Mouse (Mus musculus): ENCODE measurements around the gene Ncapd2. TPM values are rescaled to one million over a fixed set of nuclear protein-coding genes. Genes with fewer than 3 reads are reported as not detected.
A peak's percentile ranks its signal among the peaks of the same experiment; 100 is the strongest.

The Ncapd2 gene
- polyA plus RNA-seq, 1 experiment from 2014 or later = 82.3 TPM

DNA sequence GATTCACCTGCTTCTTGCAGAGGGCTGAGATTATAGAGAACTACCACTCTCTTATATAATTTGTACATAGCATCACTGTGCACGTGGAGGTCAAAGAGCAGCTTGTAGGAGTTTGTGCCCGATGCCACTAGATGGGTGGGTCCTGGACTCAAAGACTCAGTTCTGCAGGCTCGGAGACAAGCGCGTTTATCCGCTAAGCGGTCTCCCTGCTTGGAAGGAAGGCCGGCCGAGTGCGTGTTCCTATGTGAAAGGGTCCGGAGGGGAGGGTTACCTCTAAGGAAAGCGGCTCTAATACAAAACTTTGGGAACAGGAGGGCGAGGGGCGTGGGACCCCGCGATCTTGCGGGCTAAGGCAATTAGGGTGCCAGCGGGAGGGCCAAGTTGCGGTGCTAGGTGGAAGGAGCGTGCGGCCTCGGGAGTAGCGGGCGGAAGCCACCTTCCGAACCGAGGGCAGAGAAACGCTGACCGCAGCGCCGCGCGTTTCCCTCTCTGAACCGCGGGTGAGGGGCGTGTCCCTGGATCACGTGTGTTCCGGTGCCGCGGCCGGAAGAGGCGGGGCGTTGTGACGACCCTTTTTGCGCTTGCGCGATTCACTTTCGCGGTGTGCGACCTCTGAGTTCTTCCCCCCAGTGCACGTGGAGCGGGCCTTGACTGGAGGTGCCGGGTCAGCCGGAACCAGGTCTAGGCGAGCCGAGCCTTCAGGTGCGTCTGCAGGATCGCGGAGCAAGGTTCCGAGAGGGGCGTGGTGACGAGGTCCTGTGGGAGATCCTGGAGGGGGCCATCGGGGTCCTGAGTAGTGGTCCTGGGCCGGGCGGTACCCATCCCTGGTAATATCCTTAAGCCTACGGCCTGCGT is 60.0 kb downstream of the Ncapd2 start, which contains the start of gene Nop2:
TSS of gene Nop2 (plus strand) at position 608 of the 855 bp plus-strand sequence.
- Histone ChIP-seq H3K36me3 (ENCODE audit: control insufficient read depth, insufficient read depth, low read length) (peaks cover 44% of the 10 kb centered on the region), H3K27ac (ENCODE audit: low read depth, low read length) (peak within 1 kb of the TSS; percentile 87), H3K9ac (ENCODE audit: low read depth, low read length) (peak within 1 kb of the TSS; percentile 79), H3K4me3 (ENCODE audit: low read depth, low read length) (peak within 1 kb of the TSS; percentile 68), H3K27me3 (ENCODE audit: control insufficient read depth, insufficient read depth, low read length) (no peaks in the 10 kb centered on the region), H3K9me3 (replicated peaks; ENCODE audit: control insufficient read depth, low read length) (no peaks in the 10 kb centered on the region), H3K4me2 (peak within 1 kb of the TSS; percentile 91), H3K4me1 (ENCODE audit: control insufficient read depth, insufficient read depth, low read length) (no peaks in the 10 kb centered on the region; the same call in 1 of the 2 replicates)
- WGBS (ENCODE audit: insufficient replicate concordance) = under 1% methylated on average over 65 of the region's 66 CpGs
- peak; percentile 89 for ATAC-seq (replicated peaks; ENCODE audit: insufficient number of reproducible peaks, low FRiP score, low TSS enrichment)

DNA sequence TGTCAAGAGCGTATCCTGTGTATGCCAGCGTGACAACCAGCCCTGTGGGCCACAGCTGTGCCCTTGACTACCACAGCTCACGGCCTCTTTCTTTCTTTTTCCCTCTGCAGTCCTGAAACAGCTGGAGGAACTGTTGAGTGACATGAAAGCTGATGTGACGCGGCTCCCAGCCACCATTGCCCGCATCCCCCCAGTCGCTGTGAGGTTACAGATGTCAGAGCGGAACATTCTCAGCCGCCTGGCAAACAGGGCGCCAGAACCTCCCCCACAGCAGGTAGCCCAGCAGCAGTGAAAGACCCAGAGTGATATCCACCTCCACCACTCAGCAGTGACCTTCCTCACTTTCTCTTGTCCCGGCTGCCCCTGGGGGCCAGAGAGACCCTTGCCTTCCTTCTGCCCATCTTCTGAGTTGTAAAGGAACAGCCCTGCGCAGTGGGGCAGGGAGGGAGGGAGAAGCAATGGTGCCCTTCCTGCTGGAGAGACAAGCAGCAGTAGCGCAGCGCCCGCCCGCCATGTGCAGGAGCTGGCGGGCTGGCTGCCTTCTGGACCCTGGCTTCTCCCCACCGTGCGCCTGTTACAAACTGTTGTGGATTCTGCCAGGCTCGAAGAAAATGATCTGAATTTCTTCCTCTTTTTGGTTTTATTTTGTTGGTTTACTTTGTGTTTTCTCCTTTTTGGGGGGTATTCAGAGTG is 61.6 kb downstream of the Ncapd2 start:
- H3K27ac ChIP-seq (ENCODE audit: low read depth, low read length) = no peak overlapping the region
- H3K9ac ChIP-seq (ENCODE audit: low read depth, low read length) = no peak overlapping the region
- H3K4me3 ChIP-seq (ENCODE audit: low read depth, low read length) = no peak overlapping the region
- H3K36me3 ChIP-seq (ENCODE audit: control insufficient read depth, insufficient read depth, low read length) = peaks cover 40% of the 10 kb centered on the region
- H3K4me2 ChIP-seq = no peak overlapping the region
- H3K9me3 ChIP-seq (replicated peaks; ENCODE audit: control insufficient read depth, low read length) = no peaks in the 10 kb centered on the region
- ATAC-seq (replicated peaks; ENCODE audit: insufficient number of reproducible peaks, low FRiP score, low TSS enrichment) = no peak
- no peaks in the 10 kb centered on the region for H3K27me3 ChIP-seq (ENCODE audit: control insufficient read depth, insufficient read depth, low read length)
- 86% methylated on average over 20 of the region's 20 CpGs for WGBS (ENCODE audit: insufficient replicate concordance)
- no peaks in the 10 kb centered on the region; the same call in 1 of the 2 replicates for H3K4me1 ChIP-seq (ENCODE audit: control insufficient read depth, insufficient read depth, low read length)

DNA sequence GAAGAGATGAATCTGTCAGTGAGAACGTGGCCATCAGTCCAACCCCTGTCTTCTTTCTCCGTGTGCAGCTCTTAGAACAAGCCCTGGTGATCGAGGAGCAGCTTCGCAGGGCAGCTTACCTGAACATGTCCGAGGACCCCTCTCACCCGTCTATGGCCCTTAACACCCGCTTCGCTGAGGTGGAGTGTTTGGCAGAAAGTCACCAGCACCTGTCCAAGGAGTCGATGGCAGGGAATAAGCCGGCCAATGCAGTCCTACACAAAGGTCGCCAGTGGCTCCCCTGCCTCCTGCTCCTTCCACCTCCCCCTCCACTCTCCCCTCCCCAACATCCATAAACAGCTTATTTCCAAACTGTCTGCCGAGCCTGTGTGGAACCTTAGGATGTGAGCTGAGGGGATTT is 62.8 kb downstream of the Ncapd2 start:
- Histone ChIP-seq H3K4me2 (no peak overlapping the region), H3K36me3 (ENCODE audit: control insufficient read depth, insufficient read depth, low read length) (peaks cover 39% of the 10 kb centered on the region), H3K27me3 (ENCODE audit: control insufficient read depth, insufficient read depth, low read length) (no peaks in the 10 kb centered on the region), H3K27ac (ENCODE audit: low read depth, low read length) (no peak overlapping the region), H3K9me3 (replicated peaks; ENCODE audit: control insufficient read depth, low read length) (no peaks in the 10 kb centered on the region), H3K9ac (ENCODE audit: low read depth, low read length) (no peak overlapping the region), H3K4me1 (ENCODE audit: control insufficient read depth, insufficient read depth, low read length) (no peaks in the 10 kb centered on the region; the same call in 1 of the 2 replicates), H3K4me3 (ENCODE audit: low read depth, low read length) (no peak overlapping the region)
- WGBS (ENCODE audit: insufficient replicate concordance) = 88% methylated on average over 12 of the region's 12 CpGs
- no peak for ATAC-seq (replicated peaks; ENCODE audit: insufficient number of reproducible peaks, low FRiP score, low TSS enrichment)

DNA sequence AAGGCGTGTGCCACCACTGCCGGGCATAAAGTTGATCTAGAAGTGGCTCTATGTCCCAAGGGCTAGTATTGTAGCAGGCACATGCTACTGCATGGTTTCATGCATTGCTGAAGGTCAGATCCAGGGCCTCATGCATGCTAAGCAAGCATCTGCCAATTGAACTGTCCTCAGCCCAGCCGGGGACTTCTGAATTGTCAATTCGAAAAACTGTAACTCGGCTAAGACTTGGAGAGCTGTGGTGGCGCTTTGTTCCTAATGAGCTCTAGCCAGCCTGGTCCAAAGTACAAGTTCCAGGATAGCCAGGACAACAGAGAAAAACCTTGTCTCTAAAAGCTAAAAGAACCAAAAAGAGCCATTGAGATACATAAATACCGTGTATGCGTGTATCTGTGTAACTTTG is 72.1 kb downstream of the Ncapd2 start:
- Histone ChIP-seq H3K9ac (ENCODE audit: low read depth, low read length) (no peak overlapping the region), H3K9me3 (replicated peaks; ENCODE audit: control insufficient read depth, low read length) (no peaks in the 10 kb centered on the region), H3K4me2 (no peak overlapping the region), H3K36me3 (ENCODE audit: control insufficient read depth, insufficient read depth, low read length) (peaks cover 81% of the 10 kb centered on the region), H3K27me3 (ENCODE audit: control insufficient read depth, insufficient read depth, low read length) (no peaks in the 10 kb centered on the region), H3K27ac (ENCODE audit: low read depth, low read length) (no peak overlapping the region), H3K4me1 (ENCODE audit: control insufficient read depth, insufficient read depth, low read length) (no peaks in the 10 kb centered on the region), H3K4me3 (ENCODE audit: low read depth, low read length) (no peak overlapping the region)
- ATAC-seq (replicated peaks; ENCODE audit: insufficient number of reproducible peaks, low FRiP score, low TSS enrichment) = no peak
- WGBS (ENCODE audit: insufficient replicate concordance) = 94% methylated on average over 8 of the region's 8 CpGs

Small RNAs within 50 kb of the gene (microRNA-seq; reads per million reads assigned to microRNA genes)
- 0.47 reads per million for gene Mir3098 (ENCODE audit: borderline number of aligned reads)
- gene Mir8113 (ENCODE audit: borderline number of aligned reads) = not detected

Other genes with a start within 250 kb of the Ncapd2 start
- gene Cops7a, start 226.2 kb downstream of the Ncapd2 start, polyA plus RNA-seq (2014; fragmentation: Nextera tagmentation; extraction: Ambion mirVana) = 134 and 142 TPM in 2 replicates
- 0.41 TPM in 1 of 2 replicates, not detected in the other for gene Pianp, start 195.0 kb downstream of the Ncapd2 start, polyA plus RNA-seq (2014; fragmentation: Nextera tagmentation; extraction: Ambion mirVana)
- gene Zfp384, start 182.6 kb downstream of the Ncapd2 start, polyA plus RNA-seq (2014; fragmentation: Nextera tagmentation; extraction: Ambion mirVana) = 7.1 and 9.9 TPM in 2 replicates
- 66.6 and 80.5 TPM in 2 replicates for gene Ing4, start 151.9 kb downstream of the Ncapd2 start, polyA plus RNA-seq (2014; fragmentation: Nextera tagmentation; extraction: Ambion mirVana)
- 8.3 TPM in 2 replicates for gene Acrbp, start 142.0 kb downstream of the Ncapd2 start, polyA plus RNA-seq (2014; fragmentation: Nextera tagmentation; extraction: Ambion mirVana)
- gene Lpar5, start 123.8 kb downstream of the Ncapd2 start, polyA plus RNA-seq (2014; fragmentation: Nextera tagmentation; extraction: Ambion mirVana) = 0.27 TPM in 1 of 2 replicates, not detected in the other
- 64.4 and 67.8 TPM in 2 replicates for gene Chd4, start 95.7 kb downstream of the Ncapd2 start, polyA plus RNA-seq (2014; fragmentation: Nextera tagmentation; extraction: Ambion mirVana)
- 50.7 and 52.9 TPM in 2 replicates for gene Nop2, start 59.8 kb downstream of the Ncapd2 start, polyA plus RNA-seq (2014; fragmentation: Nextera tagmentation; extraction: Ambion mirVana)
- gene Iffo1, start 46.5 kb downstream of the Ncapd2 start, polyA plus RNA-seq (2014; fragmentation: Nextera tagmentation; extraction: Ambion mirVana) = 6.7 and 11.0 TPM in 2 replicates
- gene Gapdh, start 25.2 kb downstream of the Ncapd2 start, polyA plus RNA-seq (2014; fragmentation: Nextera tagmentation; extraction: Ambion mirVana) = 4,443 and 4,472 TPM in 2 replicates
- gene Mrpl51, start 100 bp upstream of the Ncapd2 start, polyA plus RNA-seq (2014; fragmentation: Nextera tagmentation; extraction: Ambion mirVana) = 226 and 234 TPM in 2 replicates
- gene Vamp1, start 23.9 kb upstream of the Ncapd2 start, polyA plus RNA-seq (2014; fragmentation: Nextera tagmentation; extraction: Ambion mirVana) = 1.6 and 2.2 TPM in 2 replicates
- gene Tapbpl, start 40.2 kb upstream of the Ncapd2 start, polyA plus RNA-seq (2014; fragmentation: Nextera tagmentation; extraction: Ambion mirVana) = 2.0 and 2.2 TPM in 2 replicates
- 1.2 and 1.4 TPM in 2 replicates for gene Cd27, start 45.3 kb upstream of the Ncapd2 start, polyA plus RNA-seq (2014; fragmentation: Nextera tagmentation; extraction: Ambion mirVana)
- 0.10 TPM in 1 of 2 replicates, not detected in the other for gene Tuba3a, start 94.3 kb upstream of the Ncapd2 start, polyA plus RNA-seq (2014; fragmentation: Nextera tagmentation; extraction: Ambion mirVana)
- gene Ltbr, start 122.2 kb upstream of the Ncapd2 start, polyA plus RNA-seq (2014; fragmentation: Nextera tagmentation; extraction: Ambion mirVana) = 35.0 and 40.7 TPM in 2 replicates
- gene Scnn1a, start 129.0 kb upstream of the Ncapd2 start, polyA plus RNA-seq (2014; fragmentation: Nextera tagmentation; extraction: Ambion mirVana) = 0.69 and 0.93 TPM in 2 replicates
- gene Tnfrsf1a, start 157.7 kb upstream of the Ncapd2 start, polyA plus RNA-seq (2014; fragmentation: Nextera tagmentation; extraction: Ambion mirVana) = 33.3 and 37.0 TPM in 2 replicates
- not detected in 2 replicates for gene Plekhg6, start 189.1 kb upstream of the Ncapd2 start, polyA plus RNA-seq (2014; fragmentation: Nextera tagmentation; extraction: Ambion mirVana)